Mouse (Mus musculus) layer of hippocampus, adult 18-20 months (tissue): Measurements from ENCODE around the gene Ralb. TPM values are rescaled to one million over a fixed set of nuclear protein-coding genes. Genes with fewer than 3 reads are reported as not detected.

Experiments
- DNase-seq, 2 experiments: peaks; one replicate each; pipeline ENCODE4 v3.0.0; 2022; ENCODE audit warnings: low spot score in 2 of 2
- total RNA-seq, 2 experiments: library from RNA; stranded (reverse); gene quantifications; 2 replicates each; pipeline ENCODE4 v1.2.3; 2021

Gene Ralb
- total RNA-seq, 2 experiments from 2014 or later: 20.8 to 21.0 TPM

DNA sequence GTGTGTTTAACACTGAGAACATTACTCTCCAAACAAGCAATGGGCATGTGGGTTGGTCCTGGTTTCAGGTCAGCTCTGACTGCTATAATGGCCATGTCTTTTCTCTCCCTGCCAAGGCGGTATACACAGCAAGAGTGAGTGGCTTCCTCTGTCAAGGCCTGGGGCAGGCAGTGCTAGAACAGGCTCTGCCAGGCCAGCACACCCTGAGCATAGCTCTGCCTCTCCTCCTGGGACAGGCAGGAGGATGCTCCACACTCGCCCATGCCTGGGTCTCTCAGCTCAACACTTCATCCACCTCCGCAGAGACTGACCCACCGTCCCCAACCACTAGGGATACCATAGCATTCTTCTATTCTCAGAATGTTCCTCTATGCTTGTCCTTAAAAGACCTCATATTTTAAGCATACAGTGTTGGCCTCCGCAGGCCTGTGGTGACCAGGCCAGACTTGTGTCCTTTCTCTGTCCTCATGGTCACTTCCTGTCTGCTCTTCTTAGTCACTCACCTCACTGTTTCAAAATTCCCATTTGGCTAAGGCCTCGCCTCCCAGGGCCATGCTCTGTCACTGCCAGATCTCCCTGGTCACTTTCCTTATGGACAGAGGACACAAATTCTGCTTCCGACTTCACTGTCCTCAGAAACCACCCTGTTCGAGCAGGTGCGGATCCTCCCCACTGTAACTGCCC, 9.7 kb downstream of the Ralb start:
- DNase-seq: no peak

- no peak for DNase-seq
These were observed 10.4 kb downstream of the Ralb start for GRCm38 (mm10) chr1:119494024-119494711.

- DNase-seq: no peak
These were observed 12.1 kb downstream of the Ralb start for GRCm38 (mm10) chr1:119492505-119492904.

- no peak for DNase-seq
These were observed 12.5 kb downstream of the Ralb start for GRCm38 (mm10) chr1:119492097-119492496.

DNA sequence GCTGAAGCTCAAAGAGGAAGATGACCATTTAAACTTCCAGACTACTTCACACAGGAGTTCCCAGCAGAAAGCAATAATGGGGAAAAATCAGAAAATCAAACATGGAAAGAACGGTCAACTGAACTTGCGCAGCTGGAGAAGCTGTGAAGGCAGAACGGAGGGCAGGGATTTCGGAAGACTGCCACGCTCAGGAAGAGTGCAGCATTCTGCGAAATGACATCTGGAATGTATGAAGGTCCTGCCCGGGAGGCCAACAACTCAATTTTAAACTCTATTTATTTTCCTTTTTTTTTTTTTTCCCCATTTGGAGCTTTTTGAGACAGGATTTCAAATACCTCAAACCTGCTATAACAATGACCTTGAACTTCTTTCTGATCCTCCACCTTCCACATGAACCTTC, 13.8 kb downstream of the Ralb start:
- no peak for DNase-seq

DNA sequence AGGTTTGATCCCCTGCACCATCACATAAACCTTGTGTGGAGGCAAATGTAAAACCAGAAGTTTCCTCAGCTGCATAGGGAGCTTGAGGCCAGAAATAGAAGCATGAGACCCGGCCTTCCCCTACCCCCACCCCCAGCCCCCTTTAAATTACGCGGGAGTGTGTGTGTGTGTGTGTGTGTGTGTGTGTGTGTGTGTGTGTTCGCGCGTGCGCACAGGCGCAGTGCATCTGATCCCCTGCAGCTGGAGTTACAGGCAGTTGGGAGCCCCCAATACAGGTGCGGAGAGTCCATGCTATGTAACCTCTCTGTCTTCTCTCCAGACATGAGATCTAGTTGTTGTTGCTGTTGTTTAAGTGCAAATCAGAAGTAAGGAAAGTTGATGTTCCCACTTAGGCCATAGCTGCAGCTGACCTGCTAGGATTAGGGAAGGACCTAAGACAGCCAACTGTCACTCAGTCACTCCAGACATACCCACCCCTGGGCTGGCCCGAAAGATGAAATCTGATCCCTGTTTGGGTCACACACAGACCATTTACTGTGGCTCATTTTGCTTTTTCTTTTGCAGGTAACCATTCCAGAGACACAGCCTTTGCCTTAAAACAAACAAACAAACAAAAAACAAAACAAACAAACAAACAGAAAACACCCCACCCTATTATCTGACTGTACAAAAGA, 16.5 kb downstream of the Ralb start:
- DNase-seq: no peak

- DNase-seq: no peak
These were observed 18.8 kb downstream of the Ralb start for GRCm38 (mm10) chr1:119485825-119486224.

- DNase-seq: peak in 1 of 2 experiments; percentile 27
These were observed 20.1 kb downstream of the Ralb start for GRCm38 (mm10) chr1:119484457-119484856.

- DNase-seq: no peak
These were observed 21.7 kb downstream of the Ralb start for GRCm38 (mm10) chr1:119482891-119483290.

DNA sequence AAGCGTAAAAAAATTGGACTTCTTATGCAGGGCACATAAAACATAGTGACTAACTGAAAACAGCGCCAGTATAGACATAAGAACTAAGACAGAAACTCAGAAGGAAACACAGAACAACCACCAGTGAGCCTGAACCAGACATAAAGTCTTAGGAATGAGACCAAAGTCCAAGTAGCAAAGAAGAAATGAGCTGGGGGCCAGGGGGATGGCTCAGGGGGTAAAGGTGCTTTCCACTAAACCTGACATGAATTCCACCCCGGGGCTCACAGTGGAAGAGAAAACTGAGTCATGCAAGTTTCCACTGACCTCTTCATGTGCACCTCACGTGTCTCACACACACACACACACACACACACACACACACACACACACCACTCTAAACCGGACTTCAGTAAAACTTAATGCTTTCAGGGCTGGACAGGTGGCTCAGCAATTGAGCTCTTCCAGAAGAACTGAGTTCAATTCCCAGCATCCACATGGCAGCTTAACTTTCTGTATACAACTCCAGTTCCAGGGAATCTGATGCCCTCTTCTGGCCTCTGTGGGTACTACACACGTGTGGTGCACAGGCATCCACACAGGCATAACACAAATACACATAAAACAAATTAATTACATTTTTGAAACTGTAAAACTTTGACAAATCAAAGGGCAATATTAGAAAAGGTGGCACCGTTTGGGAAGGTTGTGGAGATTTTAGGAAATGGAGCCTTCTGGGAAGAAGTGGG, 23.2 kb downstream of the Ralb start:
- no peak for DNase-seq

GRCm38 (mm10) chr1:119480678-119481077, 23.9 kb downstream of the Ralb start:
- no peak for DNase-seq

DNA sequence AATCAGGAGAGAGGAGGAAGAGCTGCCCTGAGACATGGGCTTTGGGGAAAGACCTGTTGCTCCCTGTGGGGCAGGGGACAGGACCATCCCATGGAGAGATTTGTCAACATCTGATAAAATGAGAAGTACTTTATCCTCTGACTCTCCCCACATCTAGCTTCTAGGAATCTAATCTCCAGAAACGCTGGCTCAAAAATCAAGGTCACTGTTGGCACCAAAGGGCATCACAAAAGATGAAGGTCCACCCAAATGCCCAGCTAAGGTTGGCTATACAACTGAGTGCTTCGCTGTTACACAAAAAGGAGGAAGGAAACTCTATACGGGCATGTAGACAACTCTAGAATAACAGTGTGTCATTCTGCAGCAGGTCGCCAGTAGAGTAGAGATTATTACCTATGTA, 25.0 kb downstream of the Ralb start:
- DNase-seq: no peak

GRCm38 (mm10) chr1:119476905-119477353, 27.7 kb downstream of the Ralb start:
- no peak for DNase-seq

DNA sequence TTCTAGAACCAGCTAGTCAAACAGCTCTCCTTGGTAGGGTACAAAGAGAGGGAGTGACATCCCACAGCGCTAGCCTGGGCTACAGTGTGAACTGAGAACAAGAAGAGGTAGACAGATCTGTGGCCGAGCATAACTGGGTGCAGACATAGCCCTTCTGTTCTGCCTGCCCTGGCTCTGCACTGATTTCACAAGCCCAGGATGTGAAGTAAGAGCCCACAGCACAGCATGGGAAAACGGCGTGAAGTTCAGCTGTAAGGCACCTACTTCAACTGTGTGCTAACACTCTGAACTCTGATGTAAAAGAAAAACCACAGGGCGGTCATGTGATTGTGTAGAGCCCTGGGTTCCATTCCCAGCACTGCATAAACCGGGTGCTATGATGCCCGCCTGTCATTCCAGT, 29.9 kb downstream of the Ralb start:
- DNase-seq: no peak

- DNase-seq: no peak
These were observed 31.9 kb downstream of the Ralb start for GRCm38 (mm10) chr1:119472648-119473047.

DNA sequence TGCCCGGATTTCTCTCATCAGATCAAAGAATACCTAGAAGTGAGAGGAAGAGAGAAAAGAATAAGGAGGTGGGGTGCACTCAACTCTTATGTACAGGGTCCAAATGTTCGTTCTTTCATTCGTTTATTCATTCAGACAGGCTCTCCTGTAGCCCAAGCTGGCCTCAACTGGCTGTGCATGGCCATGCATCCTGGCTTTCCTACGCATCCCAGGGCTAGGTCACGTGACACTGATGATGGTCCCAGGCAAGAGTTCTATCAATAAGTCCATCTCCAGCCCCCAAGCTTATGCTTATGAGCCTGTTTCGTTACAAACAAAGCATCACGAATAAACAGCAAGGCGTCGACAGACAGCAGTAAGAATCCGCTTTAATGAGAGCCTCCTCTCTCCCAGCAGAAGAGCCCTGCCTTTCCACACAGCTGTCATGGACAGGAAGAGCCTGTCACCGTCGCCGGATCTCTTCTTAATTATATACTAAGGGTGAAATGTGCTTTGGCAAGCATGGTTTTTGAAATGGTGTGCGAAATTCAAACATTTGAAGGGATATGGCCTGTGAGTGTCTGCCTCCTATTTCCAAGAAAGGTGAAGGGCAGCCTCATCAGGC, 32.7 kb downstream of the Ralb start:
- DNase-seq: no peak

DNA sequence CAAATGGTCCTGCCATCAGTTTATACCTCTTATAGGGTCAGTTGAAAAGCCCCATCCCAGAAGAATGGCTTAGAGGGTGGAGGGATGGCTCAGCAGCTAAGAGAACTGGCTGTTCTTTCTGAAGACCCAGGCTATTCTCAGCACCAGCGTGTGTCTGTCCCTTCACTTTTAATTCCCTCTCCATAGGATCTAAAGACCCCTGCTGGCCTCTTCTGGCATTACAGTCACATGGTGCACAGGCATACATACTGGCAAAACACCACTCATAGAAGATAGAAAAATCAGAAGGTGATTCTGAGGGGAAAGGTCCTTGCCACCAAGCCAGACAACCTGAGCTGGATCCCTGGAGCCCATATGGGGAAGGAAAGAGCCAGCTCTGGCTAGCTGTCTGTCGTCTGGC, 41.2 kb downstream of the Ralb start:
- DNase-seq: peak in 1 of 2 experiments; percentile 35

- no peak for DNase-seq
These were observed 44.5 kb downstream of the Ralb start for GRCm38 (mm10) chr1:119460062-119460461.

GRCm38 (mm10) chr1:119457993-119458605, 46.5 kb downstream of the Ralb start:
- DNase-seq: peak; percentile 57 to 80

DNA sequence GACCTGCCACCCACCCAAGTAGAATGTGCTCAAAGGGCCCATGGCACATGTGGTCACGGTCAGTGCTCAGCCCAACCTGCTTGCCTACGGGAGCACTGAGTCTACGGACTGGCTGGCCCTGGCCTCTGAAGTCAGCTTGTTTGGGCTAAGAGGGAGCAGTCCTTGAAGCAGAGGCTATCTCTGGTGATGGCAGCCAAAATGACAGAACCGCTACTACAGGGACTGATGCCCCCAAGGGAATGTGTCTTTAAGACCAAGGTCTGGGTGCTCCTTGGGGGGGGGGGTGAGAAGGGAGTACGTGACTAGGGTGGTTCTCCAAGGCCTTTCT, 47.1 kb downstream of the Ralb start:
- DNase-seq: no peak
